Mouse (Mus musculus): ENCODE measurements around the gene Armc6. TPM values are rescaled to one million over a fixed set of nuclear protein-coding genes. Genes with fewer than 3 reads are reported as not detected.

Armc6 gene
- polyA plus RNA-seq, 1 experiment from 2014 or later: 38.8 TPM

DNA sequence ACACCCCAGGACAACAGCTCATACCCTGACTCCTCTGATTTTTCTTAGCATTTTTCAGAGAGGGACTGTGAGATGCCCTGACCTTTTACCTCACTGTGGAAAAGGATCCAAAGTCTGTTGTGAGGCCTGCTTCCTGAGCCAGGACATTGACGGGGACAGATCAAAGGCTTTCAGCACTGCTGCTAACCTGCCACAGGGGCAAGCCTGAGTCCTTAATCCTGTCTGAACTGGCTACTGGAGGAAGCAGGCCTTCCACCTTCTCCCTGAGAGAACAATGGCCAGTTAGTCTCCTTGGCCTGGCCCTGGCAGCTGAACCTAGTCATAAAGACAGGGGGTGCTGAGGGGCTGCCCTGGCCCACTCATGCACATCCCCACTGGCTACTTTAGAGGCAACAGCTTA lies 26.1 kb downstream of the Armc6 start:
- no peak overlapping the region for H3K27ac ChIP-seq (replicated peaks)
- peaks cover 21% of the 10 kb centered on the region for H3K27me3 ChIP-seq (ENCODE audit: low read depth, poor library complexity, severe bottlenecking)
- 36% methylated on average over 1 of the region's 1 CpGs for WGBS

DNA sequence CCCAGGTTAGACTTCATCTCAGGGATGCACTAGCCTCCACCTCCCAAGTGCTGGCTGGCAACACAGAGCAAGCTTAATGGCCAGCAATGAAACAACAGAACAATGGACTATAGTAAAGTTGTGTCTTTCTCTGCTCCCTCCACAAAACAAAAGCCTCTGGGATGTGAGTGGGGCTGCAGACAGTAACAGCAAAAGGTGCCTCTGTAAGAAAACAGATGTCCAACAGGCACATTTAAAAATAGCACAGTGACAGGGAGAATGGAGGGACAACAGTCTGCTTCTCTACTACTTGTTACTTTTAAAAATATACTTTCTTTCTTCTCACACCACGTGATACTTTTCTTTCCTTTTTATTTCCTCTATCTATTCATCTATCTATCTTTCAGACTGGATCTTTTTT lies 29.5 kb downstream of the Armc6 start:
- H3K4me3 ChIP-seq: no peak overlapping the region
- DNase-seq (ENCODE audit: low spot score): no peak
- H3K9me3 ChIP-seq (replicated peaks): no peaks in the 10 kb centered on the region
- 72% methylated on average over 1 of the region's 1 CpGs for WGBS
- H3K36me3 ChIP-seq: no peaks in the 10 kb centered on the region
- no peaks in the 10 kb centered on the region; the same call in 1 of the 2 replicates for H3K4me1 ChIP-seq
- peaks cover 2% of the 10 kb centered on the region; the same call in 1 of the 2 replicates for H3K27me3 ChIP-seq (ENCODE audit: low read depth, poor library complexity, severe bottlenecking)
- no peak overlapping the region for H3K27ac ChIP-seq (replicated peaks)

More for the DNA sequence above, 26.1 kb downstream of the Armc6 start:
- no peaks in the 10 kb centered on the region for H3K36me3 ChIP-seq
- H3K4me1 ChIP-seq: peaks cover 15% of the 10 kb centered on the region
- no peaks in the 10 kb centered on the region for H3K9me3 ChIP-seq (replicated peaks)
- H3K4me3 ChIP-seq: no peak overlapping the region
- DNase-seq (ENCODE audit: low spot score): no peak

DNA sequence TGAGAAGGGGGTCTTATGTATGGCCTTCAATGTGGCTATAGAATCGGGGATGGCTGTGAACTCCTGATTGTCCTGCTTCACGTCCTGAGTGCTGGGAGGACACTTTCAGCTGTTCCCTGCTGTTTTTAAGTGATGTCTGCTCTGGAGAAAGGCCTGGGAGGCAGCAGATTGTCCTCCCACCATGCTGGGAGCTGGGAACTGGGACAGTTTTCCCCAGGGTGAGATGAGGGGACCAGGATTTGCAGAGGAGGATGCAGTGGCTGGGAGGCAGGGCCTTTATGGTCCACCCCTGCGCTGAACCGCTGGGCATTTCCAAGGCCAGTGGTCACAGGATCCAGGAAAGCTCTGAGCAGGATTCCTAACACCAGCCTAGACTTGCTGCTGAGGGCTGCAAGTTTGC lies 31.2 kb downstream of the Armc6 start:
- WGBS: 71% methylated on average over 4 of the region's 4 CpGs
- H3K27ac ChIP-seq (replicated peaks): no peak overlapping the region
- no peak for DNase-seq (ENCODE audit: low spot score)
- peaks cover 7% of the 10 kb centered on the region; the same call in 1 of the 2 replicates for H3K4me1 ChIP-seq
- H3K27me3 ChIP-seq (ENCODE audit: low read depth, poor library complexity, severe bottlenecking): no peaks in the 10 kb centered on the region
- no peaks in the 10 kb centered on the region for H3K9me3 ChIP-seq (replicated peaks)
- H3K4me3 ChIP-seq: no peak overlapping the region
- H3K36me3 ChIP-seq: no peaks in the 10 kb centered on the region

DNA sequence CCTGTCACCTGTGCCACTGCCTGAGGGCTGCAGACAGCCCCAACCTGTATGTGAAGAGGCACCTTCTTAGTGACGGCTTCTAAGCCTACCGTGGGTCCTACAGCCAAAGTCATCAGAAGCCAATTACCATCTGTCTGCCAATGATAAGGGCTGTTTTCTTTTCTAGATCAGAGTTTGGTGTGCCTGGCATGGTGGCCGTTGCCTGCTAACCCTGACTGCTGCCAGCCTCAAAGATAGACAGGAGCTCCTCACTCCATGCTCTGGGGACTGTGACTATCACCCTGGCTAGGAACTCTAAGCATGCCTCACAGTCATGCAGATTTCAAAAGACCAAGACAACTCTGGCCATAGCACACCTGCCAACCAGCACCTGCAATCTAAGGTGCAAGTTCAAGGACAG lies 32.8 kb downstream of the Armc6 start:
- DNase-seq (ENCODE audit: low spot score): no peak
- WGBS: 89% methylated on average over 3 of the region's 3 CpGs
- H3K4me1 ChIP-seq: peaks cover 11% of the 10 kb centered on the region; the same call in 1 of the 2 replicates

DNA sequence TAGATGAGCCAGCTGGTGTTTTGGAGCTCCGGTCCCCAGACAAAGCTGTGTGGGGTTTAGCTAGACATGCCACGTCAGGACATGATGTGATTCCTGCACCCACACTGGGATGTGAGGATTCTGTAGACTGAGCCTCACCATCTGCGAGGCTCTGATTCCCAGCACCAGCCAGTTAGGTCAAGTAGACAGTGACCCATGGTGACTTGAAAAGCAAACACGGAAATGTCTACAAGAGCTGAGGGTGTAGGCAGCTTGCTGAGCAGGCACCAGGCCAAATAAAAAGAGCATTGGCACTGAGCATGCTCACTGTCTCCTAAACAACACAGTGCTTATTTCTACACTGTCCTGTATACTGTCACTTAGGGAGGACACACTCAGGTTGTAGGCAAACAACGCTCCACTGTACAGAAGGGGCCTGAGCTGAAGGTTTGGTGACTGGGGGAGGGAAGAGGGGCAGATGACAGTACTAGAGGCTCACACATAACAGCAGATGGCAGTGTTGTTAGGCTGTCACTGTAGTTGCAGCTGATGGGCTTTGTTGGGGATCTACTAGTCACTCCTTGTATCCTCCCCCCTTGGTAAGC lies 34.1 kb downstream of the Armc6 start:
- no peaks in the 10 kb centered on the region for H3K27me3 ChIP-seq (ENCODE audit: low read depth, poor library complexity, severe bottlenecking)
- H3K27ac ChIP-seq (replicated peaks): no peak overlapping the region
- WGBS: 80% methylated on average over 5 of the region's 5 CpGs
- no peaks in the 10 kb centered on the region for H3K9me3 ChIP-seq (replicated peaks)
- peaks cover 11% of the 10 kb centered on the region; the same call in 1 of the 2 replicates for H3K4me1 ChIP-seq
- no peak overlapping the region for H3K4me3 ChIP-seq
- no peak for DNase-seq (ENCODE audit: low spot score)
- H3K36me3 ChIP-seq: no peaks in the 10 kb centered on the region

More for the DNA sequence above, 32.8 kb downstream of the Armc6 start:
- no peak overlapping the region for H3K4me3 ChIP-seq
- H3K27ac ChIP-seq (replicated peaks): no peak overlapping the region
- no peaks in the 10 kb centered on the region for H3K27me3 ChIP-seq (ENCODE audit: low read depth, poor library complexity, severe bottlenecking)
- no peaks in the 10 kb centered on the region for H3K36me3 ChIP-seq
- H3K9me3 ChIP-seq (replicated peaks): no peaks in the 10 kb centered on the region

DNA sequence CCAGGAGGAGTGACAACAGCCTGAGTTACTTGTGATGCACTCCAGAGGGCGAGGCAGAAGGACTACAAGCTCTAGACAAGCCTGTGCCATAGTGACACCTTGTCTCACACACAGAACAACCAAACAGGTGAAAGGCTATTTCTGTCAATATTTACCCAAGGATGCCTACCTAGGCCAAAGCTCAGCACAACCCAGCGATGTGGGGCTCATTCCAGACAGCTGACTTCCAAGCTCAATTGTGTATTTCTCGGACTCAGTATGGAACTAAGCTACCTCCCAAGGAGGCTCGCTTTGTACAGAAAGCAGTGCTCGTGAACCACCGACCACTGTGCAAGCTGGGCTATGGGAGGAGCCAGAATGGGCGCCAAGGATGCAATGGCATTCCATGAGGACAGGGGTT lies 36.7 kb downstream of the Armc6 start:
- Histone ChIP-seq H3K27me3 (ENCODE audit: low read depth, poor library complexity, severe bottlenecking) (no peaks in the 10 kb centered on the region), H3K27ac (replicated peaks) (no peak overlapping the region; the same call in 1 of the 2 replicates), H3K4me3 (no peak overlapping the region), H3K36me3 (no peaks in the 10 kb centered on the region), H3K4me1 (peaks cover 14% of the 10 kb centered on the region; the same call in 1 of the 2 replicates), H3K9me3 (replicated peaks) (no peaks in the 10 kb centered on the region)
- no peak for DNase-seq (ENCODE audit: low spot score)
- WGBS: 58% methylated on average over 7 of the region's 7 CpGs

DNA sequence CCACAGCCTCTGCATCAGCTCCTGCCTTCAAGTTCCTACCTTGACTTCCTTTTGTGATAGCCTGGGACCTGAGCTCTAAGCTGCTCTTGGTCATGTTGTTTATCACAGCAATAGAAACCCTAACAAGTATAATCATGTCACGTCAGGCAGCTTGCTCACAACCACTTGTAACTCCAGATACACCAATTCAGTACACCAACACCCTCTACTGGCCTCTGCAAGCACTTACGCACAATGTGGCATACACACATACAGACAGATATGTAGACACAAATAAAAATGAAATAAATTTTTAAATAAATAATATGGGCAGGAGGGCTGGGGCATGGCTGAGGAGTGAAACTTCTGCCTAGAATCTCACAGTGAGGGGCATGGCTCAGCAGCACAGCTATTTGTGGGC lies 38.5 kb downstream of the Armc6 start:
- Histone ChIP-seq H3K27ac (replicated peaks) (no peak overlapping the region), H3K4me3 (no peak overlapping the region), H3K9me3 (replicated peaks) (no peaks in the 10 kb centered on the region), H3K36me3 (no peaks in the 10 kb centered on the region), H3K4me1 (peaks cover 14% of the 10 kb centered on the region; the same call in 1 of the 2 replicates), H3K27me3 (ENCODE audit: low read depth, poor library complexity, severe bottlenecking) (no peaks in the 10 kb centered on the region)
- DNase-seq (ENCODE audit: low spot score): no peak
- 86% methylated on average over 2 of the region's 2 CpGs for WGBS

DNA sequence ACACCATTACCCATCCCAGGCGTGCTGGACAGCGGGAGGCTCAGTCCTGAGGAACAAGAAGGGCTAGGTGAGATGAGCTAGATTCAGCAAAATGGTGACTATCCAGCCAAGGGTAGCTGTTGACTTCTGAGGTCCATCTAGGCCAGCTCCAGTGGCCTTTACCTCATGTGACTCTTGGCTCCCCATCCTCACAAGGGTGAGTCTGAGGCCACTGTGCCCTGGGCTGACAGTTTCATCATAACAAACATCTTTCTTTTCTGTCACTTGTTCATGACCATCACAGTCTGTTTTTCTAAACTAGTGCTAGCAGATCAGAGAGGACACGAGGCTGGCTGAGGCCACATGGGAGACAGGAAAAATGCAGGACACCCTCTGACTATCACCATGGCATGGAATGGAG lies 40.1 kb downstream of the Armc6 start:
- H3K4me3 ChIP-seq: no peak overlapping the region
- no peak for DNase-seq (ENCODE audit: low spot score)
- peaks cover 23% of the 10 kb centered on the region for H3K4me1 ChIP-seq
- H3K27me3 ChIP-seq (ENCODE audit: low read depth, poor library complexity, severe bottlenecking): no peaks in the 10 kb centered on the region
- H3K27ac ChIP-seq (replicated peaks): no peak overlapping the region
- H3K9me3 ChIP-seq (replicated peaks): no peaks in the 10 kb centered on the region
- no peaks in the 10 kb centered on the region for H3K36me3 ChIP-seq
- WGBS: 86% methylated on average over 3 of the region's 3 CpGs

DNA sequence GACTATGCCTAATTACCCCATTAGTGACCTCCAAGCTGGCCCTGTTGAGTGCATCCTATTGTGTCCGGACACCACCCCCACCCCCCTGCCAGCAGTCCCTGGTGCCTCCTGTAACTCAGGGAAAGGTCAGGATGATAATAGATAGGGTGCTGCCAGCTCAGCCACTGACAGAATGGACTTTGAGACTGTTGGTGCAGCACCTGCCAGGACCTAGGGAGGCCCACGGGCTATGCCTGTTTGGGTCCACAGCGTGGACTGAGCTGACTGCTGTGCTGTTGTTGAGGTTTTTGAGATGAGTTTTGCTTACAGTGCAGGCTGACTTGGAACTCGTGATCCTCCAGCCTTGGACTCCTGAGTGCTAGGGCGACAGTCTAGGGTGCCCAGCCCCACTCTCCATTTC lies 41.0 kb downstream of the Armc6 start:
- Histone ChIP-seq H3K36me3 (no peaks in the 10 kb centered on the region), H3K4me1 (peaks cover 23% of the 10 kb centered on the region), H3K4me3 (no peak overlapping the region), H3K27ac (replicated peaks) (no peak overlapping the region), H3K9me3 (replicated peaks) (no peaks in the 10 kb centered on the region), H3K27me3 (ENCODE audit: low read depth, poor library complexity, severe bottlenecking) (no peaks in the 10 kb centered on the region)
- no peak for DNase-seq (ENCODE audit: low spot score)
- 74% methylated on average over 5 of the region's 5 CpGs for WGBS

DNA sequence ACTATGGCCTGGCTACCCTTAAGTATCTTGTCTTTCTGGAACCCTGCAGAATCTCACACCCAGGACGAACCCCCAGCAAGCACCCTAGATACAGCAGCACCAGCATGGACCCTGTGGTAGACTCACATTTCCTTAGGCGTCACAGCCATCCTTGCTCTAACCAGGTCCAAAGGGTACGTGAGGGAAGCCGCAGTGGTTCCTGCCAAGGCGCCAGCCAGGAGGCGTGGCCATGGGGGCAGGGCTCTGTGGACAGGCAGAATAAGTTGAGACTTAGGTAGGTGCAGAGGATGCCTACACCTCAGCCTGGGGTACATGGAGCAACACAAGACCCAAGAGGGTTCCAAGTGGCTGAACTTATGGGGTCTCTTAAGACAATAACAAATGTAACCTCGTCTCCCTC lies 45.6 kb downstream of the Armc6 start:
- Histone ChIP-seq H3K4me1 (peaks cover 17% of the 10 kb centered on the region), H3K27me3 (ENCODE audit: low read depth, poor library complexity, severe bottlenecking) (no peaks in the 10 kb centered on the region), H3K27ac (replicated peaks) (no peak overlapping the region), H3K9me3 (replicated peaks) (no peaks in the 10 kb centered on the region), H3K4me3 (no peak overlapping the region), H3K36me3 (no peaks in the 10 kb centered on the region)
- WGBS: 69% methylated on average over 7 of the region's 7 CpGs
- DNase-seq (ENCODE audit: low spot score): no peak

DNA sequence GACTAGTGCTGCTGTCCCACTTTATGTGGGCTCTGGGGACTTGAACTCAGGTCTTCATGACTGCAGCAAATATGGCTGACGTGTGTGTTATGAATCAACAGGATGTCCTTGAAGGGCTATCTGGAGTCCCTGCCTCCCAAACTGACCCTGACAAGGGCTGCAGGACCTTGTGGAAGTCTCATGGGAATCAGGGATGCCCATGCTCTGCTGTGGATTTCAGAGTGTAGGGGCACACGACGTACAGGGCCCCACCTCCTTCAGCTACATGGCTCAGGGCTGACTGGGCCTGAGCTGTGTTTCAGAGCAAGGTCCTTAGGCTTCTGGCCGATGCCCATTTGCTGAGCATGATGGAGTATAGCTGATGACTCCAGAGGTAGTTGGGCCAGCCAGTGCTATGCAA lies 51.1 kb downstream of the Armc6 start:
- Histone ChIP-seq H3K27ac (replicated peaks) (no peak overlapping the region), H3K36me3 (peaks cover 44% of the 10 kb centered on the region), H3K4me3 (no peak overlapping the region), H3K27me3 (ENCODE audit: low read depth, poor library complexity, severe bottlenecking) (no peaks in the 10 kb centered on the region), H3K9me3 (replicated peaks) (no peaks in the 10 kb centered on the region), H3K4me1 (peaks cover 2% of the 10 kb centered on the region; the same call in 1 of the 2 replicates)
- WGBS: 87% methylated on average over 4 of the region's 4 CpGs
- DNase-seq (ENCODE audit: low spot score): no peak

DNA sequence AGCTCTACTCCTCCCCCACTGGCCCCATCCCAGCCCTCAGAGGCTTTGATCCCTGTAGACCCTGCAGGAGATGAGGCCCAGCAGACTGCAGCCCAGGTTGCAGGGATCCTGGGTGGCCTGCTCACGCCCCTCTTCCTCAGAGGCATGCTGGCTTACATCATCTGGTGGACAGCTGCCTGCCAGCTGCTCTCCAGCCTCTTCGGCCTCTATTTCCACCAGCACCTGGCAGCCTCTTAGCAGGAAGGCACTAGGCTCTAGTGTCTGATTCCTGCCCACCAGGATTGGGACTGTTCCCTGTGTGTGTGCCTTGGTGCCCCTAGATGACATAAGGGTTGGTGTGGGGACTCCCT lies 52.4 kb downstream of the Armc6 start:
- Histone ChIP-seq H3K4me3 (no peak overlapping the region), H3K27ac (replicated peaks) (no peak overlapping the region), H3K4me1 (peaks cover 2% of the 10 kb centered on the region; the same call in 1 of the 2 replicates), H3K36me3 (peaks cover 55% of the 10 kb centered on the region), H3K27me3 (ENCODE audit: low read depth, poor library complexity, severe bottlenecking) (no peaks in the 10 kb centered on the region), H3K9me3 (replicated peaks) (no peaks in the 10 kb centered on the region)
- no peak for DNase-seq (ENCODE audit: low spot score)
- WGBS: 80% methylated on average over 2 of the region's 2 CpGs

DNA sequence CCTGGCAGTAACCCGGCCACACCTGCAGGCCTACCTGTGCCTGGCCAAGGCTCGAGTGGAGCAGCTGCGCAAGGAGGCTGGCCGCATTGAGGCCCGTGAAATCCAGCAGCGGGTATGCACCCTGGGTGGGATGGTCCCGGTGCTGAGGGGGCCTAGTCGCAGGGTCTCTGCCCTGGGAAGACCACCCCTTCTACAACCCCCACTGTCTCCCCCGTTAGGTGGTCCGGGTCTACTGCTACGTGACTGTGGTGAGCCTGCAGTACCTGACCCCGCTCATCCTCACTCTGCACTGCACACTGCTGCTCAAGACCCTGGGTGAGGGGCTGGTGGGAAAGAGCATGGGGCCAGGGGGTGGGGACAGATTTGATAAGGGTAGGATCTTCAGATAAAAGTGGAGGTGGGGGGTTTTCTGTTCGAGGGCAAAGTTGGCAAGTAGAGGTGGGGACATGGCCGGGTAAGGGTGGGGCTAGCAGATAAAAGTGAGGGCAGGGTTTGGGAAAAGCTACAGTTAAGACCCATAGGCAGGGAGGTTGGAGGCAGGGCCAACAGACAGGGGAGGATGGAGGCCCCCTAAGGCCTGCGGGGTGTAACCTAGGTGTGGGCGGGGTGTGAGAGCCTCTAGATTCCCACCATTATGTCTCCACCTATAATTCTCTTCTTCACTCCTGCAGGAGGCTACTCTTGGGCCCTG lies 52.9 kb downstream of the Armc6 start:
- no peak overlapping the region for H3K4me3 ChIP-seq
- no peak for DNase-seq (ENCODE audit: low spot score)
- no peaks in the 10 kb centered on the region for H3K27me3 ChIP-seq (ENCODE audit: low read depth, poor library complexity, severe bottlenecking)
- no peaks in the 10 kb centered on the region for H3K9me3 ChIP-seq (replicated peaks)
- peaks cover 60% of the 10 kb centered on the region for H3K36me3 ChIP-seq
- H3K27ac ChIP-seq (replicated peaks): no peak overlapping the region
- 85% methylated on average over 16 of the region's 16 CpGs for WGBS
- H3K4me1 ChIP-seq: peaks cover 2% of the 10 kb centered on the region; the same call in 1 of the 2 replicates
